Mouse (Mus musculus): ENCODE results near the gene Slc25a5. TPM values are rescaled to one million over a fixed set of nuclear protein-coding genes. Genes with fewer than 3 reads are reported as not detected.

Gene Slc25a5
- 638 TPM for polyA plus RNA-seq (2017; shearing (Covaris generic))

GRCm38 (mm10) chrX:36795424-36796162 lies at the start of gene Slc25a5:
Gene Slc25a5, plus strand, starts transcription at chrX:36795651.

Other genes starting within 250 kb of the Slc25a5 start
- gene Pgrmc1, start 197.4 kb upstream of the Slc25a5 start, polyA plus RNA-seq (2017; shearing (Covaris generic)): 55.0 TPM
- 1.5 TPM for gene Akap17b, start 150.3 kb upstream of the Slc25a5 start, polyA plus RNA-seq (2017; shearing (Covaris generic))
- gene Slc25a43, start 52.0 kb upstream of the Slc25a5 start, polyA plus RNA-seq (2017; shearing (Covaris generic)): not detected
- 159 TPM for gene Ube2a, start 78.2 kb downstream of the Slc25a5 start, polyA plus RNA-seq (2017; shearing (Covaris generic))
- gene C330007P06Rik, start 78.5 kb downstream of the Slc25a5 start, polyA plus RNA-seq (2017; shearing (Covaris generic)): 22.3 TPM
- 2.9 TPM for gene Nkrf, start 107.2 kb downstream of the Slc25a5 start, polyA plus RNA-seq (2017; shearing (Covaris generic))
- gene Sept6, start 196.1 kb downstream of the Slc25a5 start, polyA plus RNA-seq (2017; shearing (Covaris generic)): 141 TPM

Measured in naive thymus-derived CD4-positive, alpha-beta T cell, adult 5 months (primary cell).